Mouse (Mus musculus) heart, embryonic 14.5 days (tissue): Measurements from ENCODE around the gene Antxrl. TPM values are rescaled to one million over a fixed set of nuclear protein-coding genes. Genes with fewer than 3 reads are reported as not detected.

Source experiments
- ATAC-seq: fragments of 200-750 bp; cut with Nextera tagmentation; 2 replicates; pipeline ENCODE4 v1.8.0; 2017; ENCODE audit warnings: low read depth, moderate TSS enrichment; ENCODE audit not compliant: insufficient number of reproducible peaks, insufficient read depth, low FRiP score
- H3K27ac ChIP-seq, 2 experiments: fragments of 200-500 bp in 1 of 2; fragments of 300-500 bp in 1 of 2; sonication (generic) in 1 of 2; replicated peaks in 1 of 2; 2 replicates each; pipeline ENCODE4 v1.5.1; 2012 to 2014; ENCODE audit warnings: low read depth in 2 of 2, low read length in 2 of 2, control low read depth in 1 of 2, mild to moderate bottlenecking in 1 of 2, mixed read lengths in 1 of 2; ENCODE audit not compliant: control insufficient read depth in 1 of 2, insufficient read depth in 1 of 2
- H3K27me3 ChIP-seq: fragments of 300-500 bp; sonication (generic); 2 replicates; pipeline ENCODE4 v1.6.1; 2014; ENCODE audit warnings: mild to moderate bottlenecking, low read length, control low read depth; ENCODE audit not compliant: control insufficient read depth, insufficient read depth
- H3K36me3 ChIP-seq: fragments of 300-500 bp; sonication (generic); 2 replicates; pipeline ENCODE4 v1.6.1; 2014; ENCODE audit warnings: mild to moderate bottlenecking, control low read depth, low read length, mixed read lengths; ENCODE audit not compliant: control insufficient read depth, insufficient read depth
- H3K4me1 ChIP-seq, 2 experiments: fragments of 200-500 bp in 1 of 2; fragments of 300-500 bp in 1 of 2; sonication (generic) in 1 of 2; 2 replicates each; pipeline ENCODE4 v1.6.1; 2012 to 2014; ENCODE audit warnings: low read length in 2 of 2, control low read depth in 1 of 2, mixed read lengths in 1 of 2; ENCODE audit not compliant: control insufficient read depth in 2 of 2, insufficient read depth in 2 of 2
- H3K4me2 ChIP-seq: fragments of 300-500 bp; sonication (generic); 2 replicates; pipeline ENCODE4 v1.6.1; 2014; ENCODE audit warnings: mild to moderate bottlenecking, low read length
- H3K4me3 ChIP-seq, 2 experiments: fragments of 200-500 bp in 1 of 2; fragments of 300-500 bp in 1 of 2; sonication (generic) in 1 of 2; 2 replicates each; pipeline ENCODE4 v1.5.1; 2012 to 2014; ENCODE audit warnings: low read length in 2 of 2, mild to moderate bottlenecking in 2 of 2, control low read depth in 1 of 2, low read depth in 1 of 2, moderate library complexity in 1 of 2; ENCODE audit not compliant: control insufficient read depth in 1 of 2, insufficient read depth in 1 of 2
- H3K9ac ChIP-seq: fragments of 300-500 bp; sonication (generic); 2 replicates; pipeline ENCODE4 v1.6.1; 2014; ENCODE audit warnings: mild to moderate bottlenecking, low read length
- H3K9me3 ChIP-seq: fragments of 300-500 bp; sonication (generic); 2 replicates; pipeline ENCODE4 v1.6.1; 2016; ENCODE audit warnings: low read length, control low read depth; ENCODE audit not compliant: control insufficient read depth
- whole genome bisulfite sequencing: fragments of 180-500 bp; shearing (Covaris S2); extraction: QIAGEN DNeasy Blood & Tissue Kit; methylation state at CpG from one replicate; pipeline ENCODE4 v1.1.7; 2014; 5-methylcytosine and 5-hydroxymethylcytosine counted together
- polyA plus RNA-seq: library from polyadenylated mRNA; unstranded; fragments of >200 nt; fragmentation: Nextera tagmentation; extraction: Ambion mirVana; gene quantifications from 2 replicates; pipeline ENCODE4 v1.2.1, GENCODE M21; 2014

The Antxrl gene
- polyA plus RNA-seq, result not detected in 2 replicates

DNA sequence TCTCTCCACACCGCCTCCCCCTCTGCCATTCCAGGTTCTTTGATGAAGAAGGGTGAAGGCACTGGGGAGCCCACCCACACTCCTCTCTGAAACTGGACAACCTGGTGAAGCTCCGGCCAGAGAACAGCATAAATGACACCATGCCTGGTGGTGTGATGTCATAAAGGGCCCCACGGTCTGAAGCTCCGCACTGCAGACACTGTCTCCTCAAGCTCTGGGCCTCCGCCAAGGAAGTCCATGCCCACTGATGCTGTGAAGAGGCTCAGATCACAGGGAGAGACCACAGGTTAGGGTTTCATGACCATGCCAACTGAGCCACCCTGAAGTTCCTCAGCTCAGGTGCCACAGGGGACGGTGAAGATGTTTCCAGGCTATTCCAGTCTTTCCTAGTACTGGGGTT, at the start of gene Antxrl:
Gene Antxrl (plus strand): TSS at position 192 of the 400 bp plus-strand sequence.
- no peak for ATAC-seq
- 84% methylated on average over 6 of the region's 6 CpGs for WGBS
- H3K4me1 ChIP-seq, result no peaks in the 10 kb centered on the region
- H3K9ac ChIP-seq, result no peak within 1 kb of the TSS
- H3K27ac ChIP-seq, result no peak within 1 kb of the TSS
- no peak within 1 kb of the TSS for H3K4me3 ChIP-seq
- H3K36me3 ChIP-seq, result no peaks in the 10 kb centered on the region
- no peaks in the 10 kb centered on the region for H3K27me3 ChIP-seq
- H3K4me2 ChIP-seq, result no peak within 1 kb of the TSS
- H3K9me3 ChIP-seq, result no peaks in the 10 kb centered on the region

DNA sequence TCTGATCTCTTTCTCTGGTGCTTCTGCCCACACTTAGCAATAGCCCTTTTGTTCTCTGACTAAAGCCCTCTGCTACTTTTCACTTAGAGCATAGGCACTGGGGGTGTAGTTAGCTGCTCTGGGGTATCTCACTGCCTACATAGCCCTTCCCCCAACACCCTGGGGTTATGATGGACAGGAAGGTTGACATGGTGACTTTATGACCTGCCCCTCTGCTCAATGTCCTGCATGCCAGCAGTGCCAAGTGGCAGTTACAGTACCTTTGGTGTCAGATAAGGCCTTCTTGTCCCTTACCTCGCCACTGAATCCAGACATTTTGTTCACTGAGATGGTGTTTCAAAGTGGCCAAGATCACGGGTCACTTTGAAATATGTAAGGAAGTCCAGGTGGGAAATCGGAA, 37.4 kb upstream of the Antxrl start, which contains the start of gene Gm30083:
Gene Gm30083 (minus strand): TSS at position 120 of the 400 bp plus-strand sequence.
- Histone ChIP-seq H3K27me3 (no peaks in the 10 kb centered on the region), H3K27ac (no peak within 1 kb of the TSS), H3K36me3 (no peaks in the 10 kb centered on the region), H3K9ac (no peak within 1 kb of the TSS), H3K9me3 (no peaks in the 10 kb centered on the region), H3K4me3 (no peak within 1 kb of the TSS), H3K4me1 (no peaks in the 10 kb centered on the region), H3K4me2 (no peak within 1 kb of the TSS)
- 73% methylated on average over 3 of the region's 3 CpGs for WGBS
- no peak for ATAC-seq

- H3K27me3 ChIP-seq, result no peaks in the 10 kb centered on the region
- no peak within 1 kb of the TSS for H3K4me3 ChIP-seq
- H3K4me1 ChIP-seq, result no peaks in the 10 kb centered on the region
- H3K9ac ChIP-seq, result no peak within 1 kb of the TSS
- no peak within 1 kb of the TSS for H3K27ac ChIP-seq
- H3K9me3 ChIP-seq, result no peaks in the 10 kb centered on the region
- ATAC-seq, result no peak
- no peak within 1 kb of the TSS for H3K4me2 ChIP-seq
- H3K36me3 ChIP-seq, result no peaks in the 10 kb centered on the region
- 85% methylated on average over 4 of the region's 4 CpGs for WGBS
These were observed 36.1 kb upstream of the Antxrl start, which contains the start of gene Gm5460 for GRCm38 (mm10) chr14:34016381-34016780. Gm5460 (plus strand) TSS chr14:34016758.

DNA sequence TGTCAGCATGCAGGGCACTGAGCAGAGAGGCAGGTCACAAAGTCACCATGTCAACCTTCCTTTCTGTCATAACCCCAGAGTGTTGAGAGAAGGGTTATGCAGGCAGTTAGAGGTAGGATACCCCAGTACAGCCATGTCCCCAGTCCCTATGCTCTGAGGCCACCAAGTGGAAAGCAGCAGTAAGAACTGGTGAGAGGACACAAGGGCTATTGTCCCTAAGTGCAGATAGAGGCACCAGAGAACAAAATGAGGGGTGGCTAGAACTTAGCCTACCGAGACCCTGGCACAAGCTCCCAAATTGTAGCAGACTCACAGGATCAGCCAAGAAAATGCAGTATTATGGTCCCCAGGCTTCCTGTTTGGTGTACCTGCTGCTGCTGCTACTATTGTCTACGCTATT, 35.6 kb upstream of the Antxrl start:
- Histone ChIP-seq H3K27ac (no peak overlapping the region), H3K4me2 (no peak overlapping the region), H3K27me3 (no peaks in the 10 kb centered on the region), H3K9me3 (no peaks in the 10 kb centered on the region), H3K4me1 (no peaks in the 10 kb centered on the region), H3K4me3 (no peak overlapping the region), H3K9ac (no peak overlapping the region), H3K36me3 (no peaks in the 10 kb centered on the region)
- no peak for ATAC-seq
- 84% methylated on average over 2 of the region's 2 CpGs for WGBS

DNA sequence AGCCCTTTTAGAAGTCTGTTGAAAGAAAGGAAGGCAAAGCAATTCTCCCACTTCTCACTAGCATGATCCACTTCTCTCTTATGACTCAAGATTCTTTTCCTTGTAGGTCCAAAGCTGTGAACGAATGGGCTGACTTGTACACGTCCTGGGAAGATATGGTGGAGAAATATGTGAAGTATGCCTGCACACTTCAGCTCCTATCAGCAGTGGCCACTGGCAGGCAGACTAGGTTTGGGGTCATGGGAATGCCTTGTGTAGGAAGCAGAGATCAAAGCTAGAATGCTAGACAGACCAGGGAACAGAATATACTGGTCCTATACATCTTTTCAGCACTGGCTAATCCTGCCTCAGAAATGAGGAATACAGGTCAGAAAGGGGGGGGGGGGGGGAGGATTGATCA, 25.8 kb upstream of the Antxrl start:
- Histone ChIP-seq H3K27ac (peak overlapping the region in 1 of 2 experiments; percentile 50; a peak in 1 of 4 replicates), H3K4me3 (no peak overlapping the region), H3K27me3 (no peaks in the 10 kb centered on the region), H3K4me2 (no peak overlapping the region), H3K36me3 (no peaks in the 10 kb centered on the region), H3K9ac (no peak overlapping the region), H3K4me1 (peaks cover 4 to 8% of the 10 kb centered on the region in 2 experiments), H3K9me3 (peaks cover 5% of the 10 kb centered on the region)
- 4% methylated on average over 2 of the region's 2 CpGs for WGBS
- peak; percentile 56 for ATAC-seq

DNA sequence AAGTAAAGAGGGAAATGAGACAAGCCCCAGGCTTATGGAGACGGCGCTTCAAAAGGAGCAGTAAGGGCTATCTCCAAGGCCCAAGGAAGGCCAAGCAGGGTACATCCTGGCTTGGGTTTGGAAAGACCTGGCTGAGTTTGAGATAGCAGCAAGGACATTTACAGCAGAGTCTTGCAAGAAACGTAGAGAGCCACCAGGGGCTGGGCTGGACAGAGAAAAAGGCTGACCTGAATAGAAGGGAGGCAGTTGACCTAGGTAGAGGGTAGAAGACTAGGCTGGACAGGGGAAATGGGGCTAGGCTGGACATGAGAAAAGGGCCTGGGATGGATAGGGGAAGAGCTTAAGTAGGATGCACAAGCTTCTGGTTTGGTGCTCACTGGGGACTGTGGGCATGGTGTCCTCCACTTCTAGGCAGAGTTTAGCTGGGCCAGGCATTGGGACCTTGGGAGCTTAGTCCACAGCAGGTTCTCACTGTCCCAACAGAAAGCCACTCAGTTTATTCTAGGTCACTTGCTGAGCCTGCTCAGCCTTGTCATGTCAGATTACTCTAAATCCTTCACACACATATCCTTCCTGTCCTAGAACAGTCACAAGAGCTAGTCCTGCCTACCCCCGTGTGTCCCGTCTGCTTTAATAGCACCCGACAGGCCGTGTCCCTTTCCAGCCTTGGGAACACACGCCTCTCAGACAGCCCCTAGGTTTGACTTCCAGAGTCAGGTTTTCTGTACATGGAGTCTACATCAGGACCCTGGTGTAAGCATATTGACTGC, 18.5 kb upstream of the Antxrl start:
- Histone ChIP-seq H3K27ac (no peak overlapping the region), H3K4me3 (no peak overlapping the region), H3K27me3 (no peaks in the 10 kb centered on the region), H3K4me2 (no peak overlapping the region), H3K9me3 (no peaks in the 10 kb centered on the region), H3K9ac (no peak overlapping the region), H3K4me1 (no peaks in the 10 kb centered on the region), H3K36me3 (no peaks in the 10 kb centered on the region)
- WGBS, result 82% methylated on average over 8 of the region's 8 CpGs
- no peak for ATAC-seq

- no peak for ATAC-seq
- 69% methylated on average over 4 of the region's 4 CpGs for WGBS
These were observed 11.3 kb upstream of the Antxrl start for GRCm38 (mm10) chr14:34041241-34041640.

GRCm38 (mm10) chr14:34043341-34043740, 9.2 kb upstream of the Antxrl start:
- Histone ChIP-seq H3K4me3 (no peak overlapping the region), H3K9me3 (no peaks in the 10 kb centered on the region), H3K27me3 (no peaks in the 10 kb centered on the region), H3K4me2 (no peak overlapping the region), H3K27ac (no peak overlapping the region), H3K36me3 (no peaks in the 10 kb centered on the region), H3K9ac (no peak overlapping the region), H3K4me1 (no peaks in the 10 kb centered on the region)
- WGBS, result 35% methylated on average over 3 of the region's 3 CpGs
- no peak for ATAC-seq

More at GRCm38 (mm10) chr14:34041241-34041640, 11.3 kb upstream of the Antxrl start:
- Histone ChIP-seq H3K4me1 (no peaks in the 10 kb centered on the region), H3K36me3 (no peaks in the 10 kb centered on the region), H3K27ac (no peak overlapping the region), H3K9me3 (no peaks in the 10 kb centered on the region), H3K27me3 (no peaks in the 10 kb centered on the region), H3K4me2 (no peak overlapping the region), H3K4me3 (no peak overlapping the region), H3K9ac (no peak overlapping the region)
